Mouse (Mus musculus) intestine, embryonic 14.5 days (tissue): ENCODE measurements around the gene Wnt3a. TPM values are rescaled to one million over a fixed set of nuclear protein-coding genes. Genes with fewer than 3 reads are reported as not detected.

ENCODE experiments used
- ATAC-seq: fragments of 200-750 bp; cut with Nextera tagmentation; replicated peaks from 2 replicates; pipeline ENCODE4 v1.8.0; 2017; ENCODE audit warnings: low read depth, moderate number of reproducible peaks, moderate TSS enrichment, moderate library complexity; ENCODE audit not compliant: low FRiP score, low TSS enrichment
- DNase-seq: peaks from one replicate; pipeline ENCODE4 v3.0.0-alpha.2; 2018; ENCODE audit warnings: low spot score
- H3K27ac ChIP-seq: fragments of 300-500 bp; sonication (generic); 2 replicates; pipeline ENCODE4 v1.5.1; 2014; ENCODE audit warnings: low read depth, mild to moderate bottlenecking, control low read depth
- H3K27me3 ChIP-seq: fragments of 300-500 bp; sonication (generic); replicated peaks from 2 replicates; pipeline ENCODE4 v1.6.1; 2014; ENCODE audit warnings: low read length, control low read depth; ENCODE audit not compliant: control insufficient read depth, insufficient read depth
- H3K36me3 ChIP-seq: fragments of 300-500 bp; sonication (generic); 2 replicates; pipeline ENCODE4 v1.6.1; 2014; ENCODE audit warnings: low read length, control low read depth; ENCODE audit not compliant: control insufficient read depth, insufficient read depth
- H3K4me1 ChIP-seq: fragments of 300-500 bp; sonication (generic); replicated peaks from 2 replicates; pipeline ENCODE4 v1.6.1; 2014; ENCODE audit warnings: low read length, control low read depth, mixed read lengths; ENCODE audit not compliant: control insufficient read depth, insufficient read depth
- H3K4me2 ChIP-seq: fragments of 300-500 bp; sonication (generic); 2 replicates; pipeline ENCODE4 v1.6.1; 2014; ENCODE audit warnings: low read length
- H3K4me3 ChIP-seq: fragments of 300-500 bp; sonication (generic); 2 replicates; pipeline ENCODE4 v1.5.1; 2014; ENCODE audit warnings: low read depth, low read length, control low read depth, mixed read lengths
- H3K9ac ChIP-seq: fragments of 300-500 bp; sonication (generic); 2 replicates; pipeline ENCODE4 v1.6.1; 2014; ENCODE audit warnings: mild to moderate bottlenecking, low read length
- H3K9me3 ChIP-seq: fragments of 300-500 bp; sonication (generic); 2 replicates; pipeline ENCODE4 v1.6.1; 2016; ENCODE audit warnings: low read length, control low read depth; ENCODE audit not compliant: control insufficient read depth
- WGBS: fragments of 180-500 bp; shearing (Covaris S2); extraction: QIAGEN DNeasy Blood & Tissue Kit; methylation state at CpG from one replicate; pipeline ENCODE4 v1.1.7; 2014; 5-methylcytosine and 5-hydroxymethylcytosine counted together
- polyA plus RNA-seq: library from polyadenylated mRNA; unstranded; fragments of >200 nt; fragmentation: Nextera tagmentation; extraction: Ambion mirVana; gene quantifications from 2 replicates; pipeline ENCODE4 v1.2.1, GENCODE M21; 2014

The Wnt3a gene
- polyA plus RNA-seq, 1 experiment from 2014 or later = not detected

DNA sequence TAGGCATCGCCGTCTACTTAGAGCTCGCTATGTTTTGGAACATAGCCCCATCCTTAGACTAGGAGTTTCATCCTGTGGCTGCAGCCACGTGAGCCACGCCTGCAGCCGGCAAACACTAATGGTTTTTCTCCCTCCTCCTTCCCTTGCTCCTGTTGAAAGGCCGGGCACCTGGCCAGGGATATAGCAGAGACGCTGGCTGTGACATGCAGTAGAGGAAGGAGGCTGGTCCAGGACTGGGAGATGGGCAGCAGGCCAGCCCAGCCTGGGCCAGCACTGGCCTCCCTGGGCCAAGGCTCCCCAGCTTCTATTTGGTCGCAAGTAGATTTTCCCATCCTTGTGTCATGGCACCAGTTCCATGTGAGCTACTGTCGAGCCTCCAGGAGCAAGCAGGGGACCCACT, 7.6 kb downstream of the Wnt3a start:
- 72% methylated on average over 10 of the region's 10 CpGs for WGBS
- H3K36me3 ChIP-seq = no peaks in the 10 kb centered on the region
- no peak for DNase-seq

DNA sequence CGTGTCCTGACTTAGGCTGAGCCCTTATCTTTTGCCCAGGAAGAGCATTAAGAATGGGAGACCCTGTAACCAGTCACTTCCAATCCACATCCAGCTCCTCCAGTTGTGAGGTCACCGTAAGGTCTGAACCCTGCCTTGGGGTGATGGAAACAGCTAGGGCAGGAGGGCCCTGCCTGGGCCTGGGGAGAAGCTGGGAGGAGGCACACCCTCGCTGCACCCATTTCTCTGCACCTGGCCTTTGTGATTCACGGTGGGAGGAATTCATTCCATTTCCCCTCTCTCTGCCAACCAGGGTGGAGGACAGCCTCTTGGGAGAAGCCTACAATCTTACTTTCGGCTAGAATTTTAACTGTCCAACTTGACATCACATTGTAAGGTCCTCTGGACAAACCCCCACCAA, 8.4 kb downstream of the Wnt3a start:
- ATAC-seq (no peak), DNase-seq (no peak)
- Histone ChIP-seq H3K9me3 (no peaks in the 10 kb centered on the region), H3K4me1 (no peaks in the 10 kb centered on the region), H3K27ac (no peak overlapping the region), H3K27me3 (peaks cover 36% of the 10 kb centered on the region), H3K4me3 (no peak overlapping the region), H3K9ac (no peak overlapping the region), H3K4me2 (no peak overlapping the region), H3K36me3 (no peaks in the 10 kb centered on the region)
- WGBS = 69% methylated on average over 5 of the region's 5 CpGs

More for the DNA sequence above, 7.6 kb downstream of the Wnt3a start:
- ATAC-seq = no peak
- H3K9me3 ChIP-seq = no peaks in the 10 kb centered on the region
- no peak overlapping the region for H3K27ac ChIP-seq
- no peak overlapping the region for H3K4me3 ChIP-seq
- peaks cover 44% of the 10 kb centered on the region for H3K27me3 ChIP-seq
- no peaks in the 10 kb centered on the region for H3K4me1 ChIP-seq
- no peak overlapping the region for H3K4me2 ChIP-seq
- H3K9ac ChIP-seq = no peak overlapping the region

DNA sequence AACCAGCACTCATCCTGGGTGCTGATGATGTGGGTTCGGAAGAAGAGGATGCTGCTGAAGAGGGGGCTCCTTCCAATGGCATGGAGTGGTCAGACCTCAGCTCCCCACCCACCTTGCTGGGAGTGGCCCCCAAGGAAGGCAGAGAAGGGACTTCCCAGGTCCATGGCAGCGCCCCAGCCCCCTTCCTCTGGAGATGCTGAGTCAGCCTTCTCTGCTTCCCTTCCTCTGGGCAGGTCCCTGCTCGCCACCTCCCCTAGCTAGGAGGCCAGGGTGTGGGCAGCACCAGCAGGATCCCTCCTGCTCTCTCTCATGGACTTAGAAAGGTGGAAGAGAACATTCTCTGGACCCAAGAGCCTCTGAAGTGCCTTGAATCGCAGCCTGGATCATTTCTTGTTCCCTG, 12.5 kb downstream of the Wnt3a start:
- Histone ChIP-seq H3K4me1 (no peaks in the 10 kb centered on the region), H3K4me2 (no peak overlapping the region), H3K36me3 (no peaks in the 10 kb centered on the region), H3K4me3 (no peak overlapping the region), H3K9me3 (no peaks in the 10 kb centered on the region), H3K9ac (no peak overlapping the region), H3K27ac (no peak overlapping the region), H3K27me3 (peaks cover 7% of the 10 kb centered on the region; the same call in 1 of the 2 replicates)
- WGBS = 65% methylated on average over 4 of the region's 4 CpGs
- DNase-seq (no peak), ATAC-seq (no peak)

DNA sequence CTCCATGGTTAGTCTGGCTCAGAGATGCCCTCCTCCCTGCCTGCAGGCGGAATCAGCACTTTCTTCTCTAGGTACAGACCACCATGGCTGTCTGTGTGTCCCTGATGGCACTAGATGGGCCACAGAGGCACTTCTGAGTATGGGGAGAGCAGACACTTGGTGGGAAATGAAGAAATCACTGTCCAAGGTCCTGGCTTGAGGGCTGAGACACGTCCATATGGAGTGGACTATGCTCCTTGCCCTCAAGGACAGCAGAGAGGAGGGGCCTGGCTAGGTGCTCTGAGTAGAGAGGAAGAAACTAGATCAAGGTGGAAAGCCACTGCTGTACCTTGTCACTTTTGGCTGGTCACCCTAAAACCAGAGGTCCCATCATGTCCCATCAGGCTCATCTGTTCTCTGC, 13.7 kb downstream of the Wnt3a start:
- DNase-seq (no peak), ATAC-seq (no peak)
- no peak overlapping the region for H3K27ac ChIP-seq
- no peaks in the 10 kb centered on the region for H3K9me3 ChIP-seq
- no peaks in the 10 kb centered on the region for H3K36me3 ChIP-seq
- no peak overlapping the region for H3K4me3 ChIP-seq
- H3K4me2 ChIP-seq = no peak overlapping the region
- H3K27me3 ChIP-seq = 0 out of 2 replicates have a peak, but pooled peaks cover 4% of the 10 kb centered on the region
- no peaks in the 10 kb centered on the region for H3K4me1 ChIP-seq
- WGBS = 34% methylated on average over 2 of the region's 2 CpGs
- H3K9ac ChIP-seq = no peak overlapping the region

DNA sequence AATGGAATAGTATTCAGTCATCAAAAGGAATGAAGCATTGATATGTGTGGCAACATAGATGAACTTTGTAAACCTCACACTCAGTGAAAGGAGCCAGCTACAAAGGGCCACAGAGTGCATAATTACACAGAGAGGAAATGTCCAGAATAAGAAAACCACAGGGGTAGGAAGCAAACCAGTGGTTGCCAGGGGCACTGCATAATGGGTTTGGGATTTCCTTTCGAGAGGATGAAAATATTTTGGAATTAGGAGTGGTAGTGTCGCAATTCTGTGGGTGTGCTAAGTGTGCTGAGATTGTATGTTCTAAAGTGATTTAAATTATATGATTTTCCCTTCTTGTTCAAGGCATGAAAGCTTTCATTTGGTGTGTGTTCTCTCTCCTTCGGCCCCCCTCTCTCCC, 16.4 kb downstream of the Wnt3a start:
- Histone ChIP-seq H3K27me3 (0 out of 2 replicates have a peak, but pooled peaks cover 4% of the 10 kb centered on the region), H3K4me1 (no peaks in the 10 kb centered on the region), H3K27ac (no peak overlapping the region), H3K9me3 (no peaks in the 10 kb centered on the region), H3K36me3 (no peaks in the 10 kb centered on the region), H3K9ac (no peak overlapping the region), H3K4me3 (no peak overlapping the region), H3K4me2 (no peak overlapping the region)
- DNase-seq (no peak), ATAC-seq (no peak)
- WGBS = 92% methylated on average over 3 of the region's 3 CpGs

DNA sequence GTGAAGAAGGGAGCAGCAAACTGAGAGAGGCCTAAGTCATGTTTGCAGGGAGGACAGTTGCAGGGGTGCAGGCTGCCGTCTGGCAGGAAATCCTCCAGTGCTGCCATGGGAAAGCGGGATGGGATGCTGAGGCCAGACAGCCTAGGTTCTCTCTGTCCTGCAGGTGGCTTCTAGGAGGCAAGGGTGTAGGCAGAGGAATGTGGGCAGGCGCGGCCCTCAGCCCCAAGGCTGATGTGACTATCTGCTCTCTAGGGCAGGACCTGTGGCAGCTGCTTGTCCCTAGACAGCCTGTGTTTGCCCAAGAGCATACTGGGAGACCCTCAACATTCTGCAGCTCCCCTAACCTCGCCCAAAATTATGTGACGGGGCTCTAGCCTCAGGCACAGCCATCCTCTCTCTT, 23.8 kb downstream of the Wnt3a start:
- ATAC-seq (no peak), DNase-seq (no peak)
- H3K4me2 ChIP-seq = no peak overlapping the region
- H3K4me1 ChIP-seq = peaks cover 9% of the 10 kb centered on the region; the same call in 1 of the 2 replicates
- H3K9me3 ChIP-seq = no peaks in the 10 kb centered on the region
- no peak overlapping the region for H3K4me3 ChIP-seq
- H3K27ac ChIP-seq = no peak overlapping the region
- no peaks in the 10 kb centered on the region for H3K36me3 ChIP-seq
- WGBS = 23% methylated on average over 6 of the region's 6 CpGs
- peaks cover 48% of the 10 kb centered on the region for H3K27me3 ChIP-seq
- H3K9ac ChIP-seq = no peak overlapping the region

DNA sequence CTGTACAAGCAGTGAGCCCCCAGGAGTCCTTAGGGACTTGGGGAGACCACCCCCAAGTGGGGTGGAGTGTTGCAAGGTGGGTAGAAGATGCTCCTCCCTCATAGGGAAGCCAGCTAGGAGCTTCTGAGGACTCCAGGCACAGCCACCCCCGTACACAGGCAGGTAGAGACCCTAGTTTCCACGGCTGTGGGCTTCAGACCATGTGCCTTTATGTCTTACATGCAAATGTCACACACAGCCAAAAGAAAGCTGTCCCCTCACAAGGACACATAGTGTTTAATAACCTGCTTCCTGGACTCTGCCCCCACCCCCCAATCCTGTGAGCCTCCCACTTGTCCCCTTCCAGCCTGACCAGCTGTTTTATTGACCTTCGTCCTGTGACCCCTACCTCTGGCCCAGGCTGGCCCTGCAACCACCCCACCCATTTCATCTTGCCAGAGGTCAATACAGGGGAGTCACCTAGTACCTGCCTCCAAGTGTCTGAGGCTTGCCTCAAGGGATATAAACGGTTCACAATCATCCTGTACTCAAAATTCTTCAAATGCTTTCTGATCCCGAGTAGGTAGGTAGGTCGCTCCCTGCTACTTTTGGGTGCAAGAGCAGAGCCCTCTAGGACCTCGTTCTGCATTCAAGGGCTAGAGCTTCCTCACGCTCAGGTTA, 25.3 kb downstream of the Wnt3a start:
- H3K9me3 ChIP-seq = no peaks in the 10 kb centered on the region
- ATAC-seq (no peak), DNase-seq (no peak)
- H3K4me2 ChIP-seq = no peak overlapping the region
- H3K36me3 ChIP-seq = no peaks in the 10 kb centered on the region
- 61% methylated on average over 8 of the region's 8 CpGs for WGBS
- H3K4me3 ChIP-seq = no peak overlapping the region
- H3K27ac ChIP-seq = no peak overlapping the region
- H3K27me3 ChIP-seq = peaks cover 48% of the 10 kb centered on the region
- H3K9ac ChIP-seq = no peak overlapping the region
- peaks cover 9% of the 10 kb centered on the region; the same call in 1 of the 2 replicates for H3K4me1 ChIP-seq

DNA sequence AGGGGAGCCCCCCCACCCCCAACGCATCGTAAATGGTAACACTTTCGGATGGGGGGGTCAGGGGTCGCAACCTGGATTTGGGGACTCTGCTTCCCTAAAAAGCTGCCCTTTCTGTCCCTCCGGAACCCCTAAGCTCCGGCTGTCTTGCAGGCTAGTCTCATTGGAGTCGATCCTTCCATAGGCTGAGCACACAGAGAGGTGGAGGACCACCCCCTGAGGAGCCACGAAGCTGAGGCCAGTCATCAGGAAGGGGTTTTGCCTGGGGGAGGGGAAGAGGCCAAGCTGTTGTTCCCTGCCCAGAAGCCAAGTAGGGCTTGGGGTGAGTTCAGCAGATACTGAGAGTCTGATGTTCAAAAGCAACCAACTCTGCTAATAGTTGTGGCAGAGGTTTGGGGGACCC, 26.0 kb downstream of the Wnt3a start:
- peaks cover 9% of the 10 kb centered on the region; the same call in 1 of the 2 replicates for H3K4me1 ChIP-seq
- peaks cover 48% of the 10 kb centered on the region for H3K27me3 ChIP-seq
- DNase-seq (no peak), ATAC-seq (no peak)
- H3K4me2 ChIP-seq = peak overlapping the region; percentile 93
- no peaks in the 10 kb centered on the region for H3K9me3 ChIP-seq
- H3K9ac ChIP-seq = peak overlapping the region; percentile 58
- no peaks in the 10 kb centered on the region for H3K36me3 ChIP-seq
- H3K27ac ChIP-seq = no peak overlapping the region
- H3K4me3 ChIP-seq = peak overlapping the region; percentile 48
- 10% methylated on average over 8 of the region's 8 CpGs for WGBS
